Mouse (Mus musculus): ENCODE measurements around the gene Jakmip3.

Gene Jakmip3

DNA sequence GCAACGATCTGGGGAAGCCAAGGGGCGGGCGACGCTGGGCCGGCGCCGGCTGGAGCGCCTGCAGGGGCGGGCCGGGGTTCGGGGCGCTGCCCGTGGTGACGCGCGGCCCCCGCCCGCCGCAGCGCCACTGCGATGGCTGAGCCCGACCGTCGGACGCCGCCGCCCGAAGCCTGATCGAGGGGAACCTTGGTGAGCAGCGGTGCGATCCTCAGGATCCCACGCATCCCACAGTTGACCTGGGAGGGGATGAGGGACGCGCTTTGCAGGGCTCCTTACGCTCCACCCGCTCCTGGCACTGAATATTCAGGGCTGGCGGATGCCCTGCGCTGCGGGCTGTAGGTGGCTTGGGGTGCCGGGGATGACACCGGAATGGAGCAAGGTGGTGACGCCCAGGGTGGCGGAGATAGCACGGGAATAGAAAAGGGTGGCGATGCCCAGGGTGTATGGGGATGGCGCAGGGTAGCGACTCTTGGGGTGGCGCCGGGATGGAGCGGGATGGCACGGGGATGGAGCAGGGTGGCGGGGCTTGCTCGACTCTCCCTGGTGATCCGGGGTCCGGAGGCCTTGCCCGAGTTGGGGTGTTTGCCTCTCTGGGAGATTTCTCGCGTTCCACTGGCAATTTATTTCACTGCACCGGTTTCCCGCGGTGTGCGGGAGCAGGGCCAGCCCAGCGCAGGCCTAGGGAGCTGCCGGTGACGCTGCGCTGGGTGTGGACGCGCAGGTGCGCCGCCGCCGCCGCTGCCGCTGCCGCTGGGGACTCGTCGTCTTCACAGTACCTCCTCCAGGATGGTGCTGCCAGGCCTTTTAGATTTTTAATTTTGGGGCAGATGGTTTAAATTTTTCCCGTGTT is at the start of gene Jakmip3:
Gene Jakmip3 (plus strand): TSS at position 119 of the 850 bp plus-strand sequence.
- DNase-seq (ENCODE audit: low read depth, low spot score) = no peak

DNA sequence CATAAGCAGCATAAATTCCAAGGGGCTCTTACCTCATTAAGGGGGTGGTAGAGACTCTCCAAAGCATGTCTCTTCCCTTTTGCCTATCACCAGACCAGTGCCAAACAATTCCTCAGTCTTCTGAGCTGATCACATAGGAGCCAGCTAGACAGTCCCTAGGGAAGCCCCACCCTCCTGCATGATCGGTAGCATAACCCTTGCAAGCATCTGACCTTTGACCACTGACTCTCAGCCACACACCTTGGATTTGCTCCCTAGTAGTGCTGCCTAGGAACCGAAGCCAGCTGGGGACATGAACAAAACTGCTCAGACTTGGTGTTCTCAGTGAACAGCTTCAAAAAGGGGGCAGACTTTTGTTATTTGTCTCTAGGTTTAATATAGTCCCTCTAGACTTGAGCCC is 42.4 kb upstream of the Jakmip3 start:
- DNase-seq (ENCODE audit: low read depth, low spot score) = no peak

DNA sequence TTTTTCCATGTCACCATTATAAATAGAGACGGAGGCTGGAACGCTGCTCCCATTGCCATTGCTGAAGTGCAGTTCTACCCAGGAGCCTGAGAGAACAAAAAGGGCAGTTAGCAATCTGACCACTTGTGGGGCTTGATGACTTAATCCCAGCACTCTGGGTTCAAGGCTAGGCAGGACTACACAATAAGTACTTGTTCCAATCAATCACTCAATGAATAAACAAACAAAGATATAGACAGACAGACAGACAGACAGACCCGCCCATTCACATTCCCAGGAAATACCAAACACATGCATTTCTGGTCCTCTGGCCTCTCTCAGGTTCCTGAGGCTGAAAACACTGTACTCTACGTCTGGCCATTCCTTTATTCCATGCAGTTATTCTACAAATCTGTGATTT is 41.8 kb upstream of the Jakmip3 start:
- no peak for DNase-seq (ENCODE audit: low read depth, low spot score)

DNA sequence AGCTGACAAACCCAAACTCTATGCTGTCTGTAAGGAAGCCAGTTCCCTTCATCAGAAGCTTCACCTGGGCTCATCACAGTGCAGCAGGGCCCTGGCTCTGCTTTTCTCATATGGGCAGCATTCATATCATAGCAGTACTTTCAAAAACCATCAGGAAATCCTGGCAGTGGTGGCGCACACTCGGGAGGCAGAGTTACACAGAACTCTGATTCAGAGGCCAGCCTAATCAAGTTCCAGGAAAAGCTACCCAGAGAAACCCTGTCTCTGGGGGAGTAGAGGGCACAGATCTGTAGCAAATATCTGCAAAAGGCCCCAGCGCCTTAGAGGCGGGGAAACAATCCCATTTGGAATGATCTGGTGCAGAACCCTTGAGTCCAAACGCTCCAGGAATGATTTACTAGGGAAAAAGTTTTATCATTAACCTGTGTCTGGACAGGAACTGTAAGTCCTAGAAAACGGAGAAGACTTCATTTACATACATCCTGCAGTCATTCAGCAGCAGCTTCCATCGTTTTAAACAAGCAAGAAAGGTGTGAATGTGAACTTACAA is 36.6 kb upstream of the Jakmip3 start:
- no peak for DNase-seq (ENCODE audit: low read depth, low spot score)

DNA sequence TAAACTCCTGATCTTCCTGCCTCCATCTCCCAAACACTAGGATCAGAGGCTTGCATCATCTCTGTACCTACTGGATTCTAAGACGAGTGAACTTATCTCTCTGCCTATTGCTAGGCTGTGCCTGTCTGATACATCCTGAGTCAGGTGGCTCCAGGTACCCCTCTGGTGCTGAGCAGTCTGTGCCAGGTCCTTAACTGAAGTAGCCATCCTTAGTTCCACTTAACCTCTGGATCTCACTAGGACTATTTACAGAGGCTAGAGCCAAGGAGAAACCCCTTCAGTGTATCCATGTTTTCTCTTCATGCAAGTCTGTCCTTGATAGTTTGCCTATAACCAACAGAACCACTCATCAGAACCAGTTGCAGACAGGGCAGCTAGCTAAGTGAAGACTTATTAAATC is 34.1 kb upstream of the Jakmip3 start:
- DNase-seq (ENCODE audit: low read depth, low spot score) = no peak

DNA sequence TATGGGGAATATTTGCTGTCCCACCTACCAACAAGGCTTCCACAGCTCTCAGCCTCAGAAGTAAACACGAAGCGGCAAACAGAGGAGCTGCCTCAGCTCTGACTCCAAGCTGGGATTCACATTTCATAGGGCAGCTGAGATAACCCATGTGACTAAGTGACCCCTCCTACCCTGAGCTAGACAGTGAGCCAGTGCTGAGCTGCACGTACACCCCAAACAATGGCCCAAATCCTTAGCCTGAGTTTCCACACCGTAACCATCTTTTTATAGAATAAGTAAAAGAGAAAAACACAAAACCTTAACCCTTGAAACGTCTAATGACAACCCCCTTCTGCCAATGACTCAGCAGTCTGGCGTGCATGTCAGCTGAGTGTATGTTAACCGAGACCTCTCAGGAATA is 33.5 kb upstream of the Jakmip3 start:
- peak; percentile 24 for DNase-seq (ENCODE audit: low read depth, low spot score)

DNA sequence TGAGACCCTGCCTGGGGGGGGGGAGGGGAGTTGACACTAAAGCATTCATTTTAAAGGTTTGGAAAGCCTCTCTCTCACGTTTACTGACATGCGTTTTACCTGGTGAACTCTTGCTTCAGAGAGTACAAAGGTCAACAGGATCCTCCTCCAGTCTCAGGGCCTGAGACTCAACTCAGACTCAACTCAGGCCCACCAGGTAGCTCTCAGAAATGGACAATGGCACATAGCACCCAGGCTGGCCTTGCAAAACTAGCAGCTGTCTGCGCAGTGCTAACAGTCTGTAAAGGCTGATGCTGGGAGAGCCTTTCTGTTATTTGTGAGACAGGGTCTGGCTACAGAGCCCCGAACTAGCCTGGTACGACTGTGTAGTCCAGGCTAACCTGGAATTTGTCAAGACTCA is 32.6 kb upstream of the Jakmip3 start:
- no peak for DNase-seq (ENCODE audit: low read depth, low spot score)

DNA sequence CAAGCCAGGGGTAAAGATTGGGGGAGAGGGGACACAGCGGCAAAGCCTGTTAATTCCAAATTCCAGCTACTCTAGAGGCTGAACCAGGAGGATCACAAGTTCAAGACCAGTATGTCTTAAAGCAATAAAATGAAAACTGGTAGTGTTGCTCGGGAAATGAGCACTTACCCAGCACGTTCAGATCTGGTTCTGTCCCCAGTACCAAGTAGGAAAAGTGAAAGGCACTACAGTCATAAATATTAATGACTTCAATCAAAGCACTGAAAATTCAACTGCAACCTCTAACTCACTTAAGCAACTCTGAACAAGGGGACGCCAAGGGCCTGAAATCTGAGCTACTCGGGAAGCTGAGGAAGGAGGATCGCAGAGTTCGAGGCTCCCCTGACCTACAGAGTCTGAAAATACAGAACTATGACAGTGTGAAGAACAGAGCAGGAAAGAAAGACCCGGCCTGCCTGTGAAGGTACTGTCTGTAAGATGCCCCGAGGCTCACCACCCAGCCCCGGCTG is 31.7 kb upstream of the Jakmip3 start:
- no peak for DNase-seq (ENCODE audit: low read depth, low spot score)

DNA sequence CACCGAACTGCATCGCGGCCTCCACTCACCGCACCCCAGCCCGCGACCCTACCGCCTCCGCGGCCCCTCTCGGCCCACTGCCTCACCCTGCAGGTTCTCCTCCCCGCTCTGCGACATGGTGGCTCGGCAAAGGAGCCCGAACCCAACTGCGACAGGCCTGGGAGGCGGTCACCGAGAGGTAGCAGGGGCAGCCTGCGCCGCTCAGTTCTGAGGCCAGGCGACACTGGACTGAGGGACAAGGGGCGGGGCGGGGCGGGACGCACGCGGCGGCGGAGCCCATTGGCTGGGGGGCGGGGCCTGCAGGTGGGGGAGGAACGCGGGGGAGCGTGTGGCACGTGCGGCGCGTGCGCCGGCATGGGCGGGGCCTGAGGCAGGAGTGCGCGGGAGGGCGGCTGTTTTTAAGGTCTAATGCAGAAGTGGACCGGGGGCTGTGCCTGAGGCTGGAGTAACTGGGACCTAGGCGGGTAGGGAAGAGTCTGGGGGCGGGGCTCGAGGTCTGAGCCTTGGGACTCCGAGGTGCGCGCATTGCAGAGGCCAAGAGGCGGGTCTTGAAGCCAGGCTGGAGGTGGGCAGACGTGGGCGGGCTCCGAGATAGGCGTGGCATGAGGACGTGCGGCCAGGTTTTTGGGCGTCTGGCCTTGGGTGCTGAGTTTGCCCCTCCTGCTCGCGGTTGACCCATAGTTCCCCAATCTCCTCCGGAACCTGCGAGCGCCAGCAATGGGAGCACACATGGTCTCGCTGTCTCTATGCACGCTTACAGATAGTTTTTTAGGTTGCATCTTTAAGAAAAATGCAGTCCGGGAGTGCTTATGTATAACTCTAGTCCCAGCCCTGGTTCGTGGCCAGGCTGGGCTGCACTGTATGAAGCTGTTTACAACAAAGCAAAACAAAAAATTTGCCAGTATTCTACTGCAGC is 31.0 kb upstream of the Jakmip3 start, which contains the start of gene Bnip3:
Gene Bnip3 (minus strand): TSS at position 243 of the 916 bp plus-strand sequence.
- peak; percentile 93 for DNase-seq (ENCODE audit: low read depth, low spot score)

DNA sequence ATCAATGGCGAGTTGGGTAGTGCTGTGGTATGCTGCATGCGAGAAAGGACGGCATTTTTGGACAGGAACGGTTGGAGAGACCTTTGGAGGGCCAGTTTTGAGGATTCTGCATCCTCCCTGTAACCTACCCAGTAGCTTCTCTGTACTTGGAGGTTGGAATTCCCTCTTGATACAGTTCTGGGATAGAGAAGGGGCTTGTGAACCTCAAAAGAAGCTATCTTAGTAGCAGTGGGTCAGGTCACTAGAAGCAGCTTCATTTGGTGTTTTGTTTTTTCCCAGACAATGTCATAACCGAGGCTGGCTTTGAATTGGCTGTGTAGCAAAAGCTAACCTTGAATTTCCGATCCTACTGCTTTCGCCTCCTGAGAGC is 30.4 kb upstream of the Jakmip3 start:
- no peak for DNase-seq (ENCODE audit: low read depth, low spot score)

DNA sequence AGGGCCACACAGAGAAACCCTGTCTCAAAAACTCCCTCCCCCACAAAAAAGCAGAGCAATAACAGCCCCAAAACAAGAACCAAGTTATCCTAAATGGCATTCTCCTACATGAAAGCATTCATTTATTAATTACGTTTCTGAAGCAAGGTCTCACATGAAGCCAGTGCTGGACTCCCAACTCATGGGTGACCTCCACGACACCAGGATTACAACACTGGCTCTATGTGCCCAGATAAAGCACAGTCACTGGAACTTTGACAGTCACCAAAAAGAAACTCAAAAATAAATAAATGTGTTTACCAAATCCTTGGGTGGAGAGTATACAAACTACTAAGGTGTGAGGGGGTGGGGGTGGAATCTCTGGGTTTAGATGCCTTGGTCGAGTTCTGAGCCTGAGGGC is 26.9 kb upstream of the Jakmip3 start:
- no peak for DNase-seq (ENCODE audit: low read depth, low spot score)

DNA sequence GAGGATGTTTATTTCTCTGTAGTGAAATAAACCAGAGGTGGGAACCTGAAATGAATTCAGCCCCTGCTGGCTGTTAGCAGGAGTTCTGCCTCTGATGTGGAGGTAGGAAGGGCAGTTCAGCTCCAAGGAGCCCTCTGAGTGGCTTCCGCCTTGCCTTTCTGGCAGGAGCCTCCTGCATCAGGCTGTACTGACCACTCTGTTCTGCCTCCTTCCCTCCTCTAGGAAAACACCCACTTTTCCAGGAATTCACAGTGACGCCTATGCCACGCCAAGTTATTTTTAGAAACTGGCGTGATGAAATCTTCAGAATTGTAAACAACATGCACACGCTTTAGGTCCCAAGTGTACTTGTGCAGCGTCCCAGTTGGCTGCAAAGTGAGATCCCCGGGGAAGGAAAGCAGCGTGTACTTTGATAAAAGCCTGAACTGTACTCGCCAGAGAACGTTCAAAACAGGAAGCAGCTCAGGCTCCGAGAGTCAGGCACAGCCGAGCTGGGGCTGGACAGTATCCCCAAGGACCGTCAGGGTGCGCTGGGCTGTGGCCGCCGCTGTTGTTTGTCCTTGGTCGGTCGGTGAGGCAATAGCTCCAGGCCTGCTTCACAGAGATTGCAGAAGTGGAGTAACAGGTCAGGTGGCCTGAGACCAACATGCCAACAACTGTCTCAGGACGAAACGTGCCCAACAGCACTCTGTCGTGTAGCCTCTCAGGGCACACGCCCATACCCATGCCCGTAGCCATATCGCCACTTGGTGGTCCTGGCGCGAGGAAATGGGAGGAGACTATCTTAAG is 21.2 kb upstream of the Jakmip3 start:
- DNase-seq (ENCODE audit: low read depth, low spot score) = peak; percentile 37

DNA sequence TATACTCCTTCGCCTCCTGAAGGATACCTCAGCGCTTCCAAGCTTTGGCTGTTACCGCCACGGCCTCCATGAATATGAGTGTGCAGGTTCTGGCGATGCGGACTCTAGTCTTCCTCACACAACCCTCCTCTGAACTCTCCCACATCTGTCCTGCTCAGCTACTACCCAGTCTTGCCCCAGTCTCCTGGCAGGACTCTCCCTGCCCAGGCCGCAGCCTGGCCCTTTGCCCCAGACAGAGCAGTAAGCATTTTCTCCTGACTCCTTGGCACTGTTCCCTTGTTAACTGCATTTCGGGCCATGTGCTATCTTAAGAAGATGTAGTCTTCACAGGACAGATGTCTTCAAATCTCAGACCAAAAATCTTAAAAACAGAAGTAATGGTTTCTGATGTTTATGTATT is 18.9 kb upstream of the Jakmip3 start:
- no peak for DNase-seq (ENCODE audit: low read depth, low spot score)

DNA sequence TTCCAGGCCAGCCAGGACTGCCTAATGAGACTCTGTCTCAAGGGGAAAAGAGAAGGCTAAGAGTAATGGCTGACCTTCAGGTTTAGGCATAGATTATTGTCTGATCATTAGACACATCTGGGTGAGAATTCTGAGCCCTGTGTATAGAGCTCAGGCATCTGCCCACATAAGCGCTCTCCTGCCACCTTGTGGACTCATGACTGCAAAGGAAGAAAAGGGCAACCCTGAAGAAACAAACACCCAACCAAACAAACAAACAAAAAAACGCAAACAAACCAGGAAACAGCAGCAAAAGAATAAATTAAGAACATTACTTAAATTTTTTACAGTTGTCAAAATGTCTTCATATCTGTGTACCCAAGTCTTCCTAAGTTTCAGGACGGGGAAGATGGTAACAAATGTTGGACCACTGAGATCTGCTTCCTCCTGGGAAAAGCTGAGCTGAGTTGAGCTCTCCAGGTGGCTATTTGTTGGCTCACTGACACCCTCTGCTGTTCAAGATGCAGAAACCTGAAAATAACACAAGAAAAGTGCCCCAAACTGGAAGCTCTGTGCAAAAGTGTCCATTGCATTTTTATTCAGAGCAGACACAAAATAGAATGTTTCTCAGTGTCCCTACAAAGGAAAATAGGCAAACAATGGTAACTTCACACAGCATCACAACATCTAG is 16.6 kb upstream of the Jakmip3 start:
- peak; percentile 76 for DNase-seq (ENCODE audit: low read depth, low spot score)

DNA sequence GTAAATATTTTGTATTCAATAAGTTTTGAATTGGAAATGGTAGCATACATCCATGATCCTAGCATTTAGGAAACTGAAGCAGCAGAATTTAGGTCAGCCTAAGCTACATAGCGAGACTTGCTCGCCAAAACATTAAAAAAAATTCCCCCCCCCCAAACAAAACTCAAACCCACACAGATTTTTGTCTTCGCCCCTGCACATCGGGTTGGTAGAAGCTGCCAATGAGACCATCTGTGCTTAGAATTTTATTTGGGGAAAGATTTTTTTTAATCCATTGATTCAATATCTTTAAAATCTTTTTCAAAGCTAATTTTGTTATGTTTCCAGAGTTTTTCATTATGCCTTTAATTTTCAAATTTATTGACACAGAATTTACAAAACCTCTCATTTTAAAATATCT is 12.1 kb upstream of the Jakmip3 start:
- no peak for DNase-seq (ENCODE audit: low read depth, low spot score)

DNA sequence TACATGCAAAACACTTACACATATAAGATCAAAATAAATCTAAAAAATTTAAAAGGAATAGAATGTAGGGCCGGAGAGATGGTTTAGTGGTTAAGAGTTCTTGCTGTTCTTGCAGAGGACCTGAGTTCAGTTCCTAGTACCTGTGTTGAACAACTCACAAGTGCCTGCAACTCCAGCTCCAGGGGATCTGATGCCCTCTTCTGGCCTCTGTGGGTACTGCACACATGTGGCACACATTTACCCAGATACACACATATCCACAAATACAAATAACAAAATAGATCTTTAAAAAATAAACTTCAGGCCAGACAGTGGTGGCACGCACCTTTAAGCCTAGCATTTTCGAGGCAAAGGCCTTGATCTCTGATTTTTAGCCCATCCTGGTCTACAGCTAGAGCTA is 6.0 kb upstream of the Jakmip3 start:
- no peak for DNase-seq (ENCODE audit: low read depth, low spot score)

DNA sequence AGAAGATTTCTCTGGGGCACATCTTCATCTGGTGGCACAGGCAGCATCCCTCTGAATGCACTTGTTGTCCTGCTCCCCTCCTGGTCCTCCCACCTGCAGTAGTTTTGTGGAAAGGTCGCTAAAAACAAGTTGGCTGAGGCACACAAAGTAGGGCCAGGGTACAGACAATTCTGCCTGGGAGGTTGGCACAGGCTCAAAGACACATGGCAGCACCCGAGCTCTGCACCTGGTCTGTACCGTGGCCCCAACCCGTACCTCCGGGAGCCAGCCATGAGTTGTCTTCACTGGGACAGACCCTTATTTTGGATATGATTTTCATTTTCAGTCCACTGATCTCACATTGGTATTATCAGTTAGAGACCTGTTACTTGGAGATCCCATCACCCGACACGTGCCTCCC is 1.5 kb upstream of the Jakmip3 start:
- no peak for DNase-seq (ENCODE audit: low read depth, low spot score)

DNA sequence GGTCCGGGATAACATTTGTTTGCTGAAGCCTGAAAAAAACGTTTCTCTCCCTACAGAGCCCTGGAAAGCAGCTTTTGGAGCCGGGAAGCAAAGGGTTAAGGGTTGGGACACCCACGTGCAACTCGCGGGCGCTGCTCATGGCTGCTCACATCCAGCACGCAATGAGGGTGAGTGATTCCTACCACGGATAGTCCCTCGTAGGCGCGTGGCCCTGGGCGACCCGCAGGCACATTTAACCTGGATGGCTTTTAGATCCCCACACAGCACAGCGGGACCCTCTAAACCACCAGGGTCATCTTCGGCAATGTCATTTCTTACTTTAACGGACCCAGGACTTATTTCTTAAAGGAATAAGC is 296 bp upstream of the Jakmip3 start:
- DNase-seq (ENCODE audit: low read depth, low spot score) = peak; percentile 20

DNA sequence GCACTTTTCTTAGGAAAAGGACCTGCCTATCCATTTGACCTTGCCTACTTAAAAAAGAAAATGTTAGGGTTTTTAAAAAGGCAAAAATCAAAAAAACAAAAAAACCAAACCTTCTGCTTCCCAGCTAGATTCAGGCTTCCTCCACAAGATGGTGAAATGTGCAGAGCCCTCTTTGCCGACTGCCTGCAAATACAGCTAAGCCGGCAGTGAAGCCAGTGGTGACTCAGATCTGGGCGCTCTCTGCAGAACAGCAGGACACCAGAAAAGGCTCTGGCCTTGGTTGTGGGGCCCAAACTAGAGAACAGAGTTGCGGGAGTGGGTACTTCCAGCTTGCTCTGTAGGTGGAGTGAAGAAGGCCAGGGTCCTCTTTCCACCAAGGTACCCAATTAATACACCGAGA is 1.0 kb downstream of the Jakmip3 start:
- no peak for DNase-seq (ENCODE audit: low read depth, low spot score)

DNA sequence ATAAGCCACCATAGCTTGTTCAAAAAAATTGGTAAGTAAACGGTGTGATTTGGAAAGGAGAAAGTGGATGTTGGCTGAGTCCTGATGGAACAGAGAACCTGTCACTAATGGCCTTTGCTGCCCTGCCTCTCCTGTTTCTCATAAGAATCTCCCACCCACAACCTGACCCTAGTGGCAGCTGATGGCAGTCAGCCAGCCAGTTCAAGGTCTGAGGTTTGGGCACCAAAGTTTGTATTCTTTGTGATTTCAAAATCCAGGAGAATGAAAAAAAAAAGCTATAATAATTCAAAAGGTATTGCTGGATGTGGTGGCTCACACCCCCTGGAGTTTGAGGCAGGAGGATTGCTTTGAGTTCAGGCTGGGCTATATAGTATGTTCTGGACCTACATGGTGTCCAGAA is 1.8 kb downstream of the Jakmip3 start:
- no peak for DNase-seq (ENCODE audit: low read depth, low spot score)

DNA sequence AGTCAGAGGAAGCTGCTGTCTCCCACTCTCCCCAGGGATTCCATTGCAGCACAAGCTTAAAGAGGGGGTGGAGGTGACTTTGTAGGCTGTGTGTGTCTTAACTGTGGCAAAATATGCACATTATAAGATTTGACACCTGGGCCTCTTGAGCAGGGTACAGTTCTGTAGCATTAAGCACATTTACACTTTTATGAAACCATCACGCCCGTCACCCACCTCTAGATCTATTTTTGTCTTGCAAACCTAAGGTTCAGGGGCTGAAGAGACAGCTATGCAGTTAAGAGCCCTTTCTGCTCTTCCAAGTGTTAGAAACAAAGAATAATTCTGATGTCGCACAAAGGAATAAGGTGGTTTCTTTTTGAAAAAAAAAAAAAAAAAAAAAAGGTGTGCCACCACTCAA is 5.1 kb downstream of the Jakmip3 start:
- DNase-seq (ENCODE audit: low read depth, low spot score) = peak; percentile 10
